Mouse (Mus musculus): ENCODE measurements around the gene Acsbg2.

DNA sequence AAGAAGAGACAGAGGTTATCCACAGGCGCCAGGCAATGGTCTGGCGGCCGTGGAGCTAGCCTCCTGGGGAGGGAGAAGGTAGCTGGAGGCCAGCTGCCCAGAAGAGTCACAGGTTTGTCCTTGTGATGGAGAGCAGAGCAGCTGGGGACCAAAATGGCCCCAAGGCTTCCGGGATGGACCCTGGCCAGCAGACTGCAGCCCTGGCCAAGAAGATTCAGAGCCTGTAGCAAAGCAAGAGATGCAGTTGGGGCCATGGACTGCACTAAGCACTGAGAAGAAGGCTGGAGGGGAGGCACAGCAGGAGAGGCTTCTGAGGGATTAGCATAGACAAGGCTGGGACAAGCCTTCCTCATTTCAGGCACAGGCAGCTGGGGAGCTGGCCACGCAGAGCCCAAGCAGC is 28.5 kb upstream of the Acsbg2 start:
- TF ChIP-seq CTCF (IDR thresholded peaks at IDR 0.05) (no peak), POLR2A (IDR thresholded peaks at IDR 0.05; ENCODE audit: insufficient read depth, low read depth, low read length) (no peak), EP300 (IDR thresholded peaks at IDR 0.05; ENCODE audit: insufficient read depth, low read depth, low read length) (no peak)

Data from heart, adult 2 months (tissue).